Mouse (Mus musculus): ENCODE measurements around the gene Ldlrad3. TPM values are rescaled to one million over a fixed set of nuclear protein-coding genes. Genes with fewer than 3 reads are reported as not detected.
A peak's percentile ranks its signal among the peaks of the same experiment; 100 is the strongest.

Ldlrad3 gene
- polyA plus RNA-seq, 1 experiment from 2014 or later = 30.7 TPM

GRCm38 (mm10) chr2:102154771-102155211 lies 31.4 kb downstream of the Ldlrad3 start:
- Histone ChIP-seq H3K4me3 (replicated peaks) (no peak overlapping the region), H3K9ac (replicated peaks) (no peak overlapping the region), H3K27ac (replicated peaks) (no peak overlapping the region), H3K4me2 (no peak overlapping the region), H3K36me3 (no peaks in the 10 kb centered on the region), H3K27me3 (replicated peaks) (no peaks in the 10 kb centered on the region), H3K4me1 (peaks cover 55% of the 10 kb centered on the region), H3K9me3 (replicated peaks) (no peaks in the 10 kb centered on the region)
- WGBS = 38% methylated on average over 6 of the region's 6 CpGs
- ATAC-seq (ENCODE audit: low FRiP score) = no peak

DNA sequence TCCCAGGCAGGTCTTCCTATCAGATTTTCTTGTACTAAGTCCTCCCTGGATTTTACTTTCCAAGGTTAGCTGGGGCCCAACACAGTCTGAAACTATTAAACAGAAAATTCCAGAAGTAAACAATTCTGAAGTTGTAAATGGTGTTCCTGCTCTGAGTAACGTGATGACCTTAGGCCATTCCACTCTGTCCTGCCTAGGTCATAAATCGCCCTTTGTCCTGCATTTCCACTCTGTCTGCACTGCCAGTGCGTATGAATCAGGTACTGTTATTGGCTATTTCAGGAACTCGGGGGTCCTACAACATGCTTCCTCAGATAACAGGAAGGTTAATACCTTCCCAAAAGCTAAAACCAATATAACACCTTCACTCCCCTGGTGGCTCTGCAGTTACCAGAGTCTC lies 31.9 kb downstream of the Ldlrad3 start:
- H3K4me2 ChIP-seq = no peak overlapping the region
- H3K4me1 ChIP-seq = peaks cover 55% of the 10 kb centered on the region
- H3K9ac ChIP-seq (replicated peaks) = no peak overlapping the region
- WGBS = 35% methylated on average over 4 of the region's 4 CpGs
- H3K9me3 ChIP-seq (replicated peaks) = no peaks in the 10 kb centered on the region
- no peak overlapping the region for H3K4me3 ChIP-seq (replicated peaks)
- no peak overlapping the region for H3K27ac ChIP-seq (replicated peaks)
- ATAC-seq (ENCODE audit: low FRiP score) = no peak
- no peaks in the 10 kb centered on the region for H3K27me3 ChIP-seq (replicated peaks)
- H3K36me3 ChIP-seq = no peaks in the 10 kb centered on the region

DNA sequence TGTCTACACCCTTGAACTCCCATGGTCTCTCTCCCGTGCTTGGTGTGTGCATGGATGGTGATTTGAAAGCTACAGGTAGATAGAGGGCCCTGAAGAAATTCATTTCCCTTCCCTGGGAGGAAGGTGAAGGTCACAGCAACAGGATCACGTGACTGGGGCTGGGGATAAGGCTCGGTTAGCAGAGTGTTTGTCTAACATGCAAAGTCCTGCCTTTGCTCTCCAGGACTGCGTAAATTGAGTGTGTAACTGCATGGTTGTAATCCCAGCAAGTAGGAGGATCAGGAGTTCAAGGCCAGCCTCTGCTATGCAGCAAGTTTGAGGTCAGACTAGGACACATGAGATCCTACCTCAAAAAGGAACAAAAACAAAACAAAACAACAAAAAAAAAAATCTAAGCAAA lies 32.7 kb downstream of the Ldlrad3 start:
- WGBS = 93% methylated on average over 4 of the region's 4 CpGs
- no peaks in the 10 kb centered on the region for H3K27me3 ChIP-seq (replicated peaks)

DNA sequence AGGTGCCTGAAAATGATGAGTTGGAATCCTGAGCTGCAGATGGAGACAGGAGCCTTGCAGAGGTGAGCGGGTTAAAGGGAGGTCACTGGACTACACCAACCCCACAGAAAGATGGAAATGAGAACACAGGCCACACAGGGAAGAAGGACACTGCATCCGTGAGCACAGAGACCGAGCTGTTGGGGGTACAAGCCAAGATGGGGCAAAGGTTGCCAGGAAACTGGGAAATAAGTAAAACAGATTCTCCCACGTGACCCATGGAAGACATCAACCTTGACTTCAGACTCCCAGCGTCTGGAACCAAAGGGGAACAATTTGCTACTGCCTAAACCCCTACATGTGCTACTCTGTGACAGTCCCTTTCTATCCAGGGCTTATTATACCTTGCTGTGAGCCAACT lies 33.3 kb downstream of the Ldlrad3 start:
- H3K4me1 ChIP-seq = peaks cover 62% of the 10 kb centered on the region

More for the DNA sequence above, 32.7 kb downstream of the Ldlrad3 start:
- Histone ChIP-seq H3K36me3 (no peaks in the 10 kb centered on the region), H3K9me3 (replicated peaks) (no peaks in the 10 kb centered on the region), H3K4me2 (no peak overlapping the region), H3K4me1 (peaks cover 55% of the 10 kb centered on the region), H3K27ac (replicated peaks) (no peak overlapping the region), H3K9ac (replicated peaks) (no peak overlapping the region), H3K4me3 (replicated peaks) (no peak overlapping the region)
- ATAC-seq (ENCODE audit: low FRiP score) = no peak

GRCm38 (mm10) chr2:102149058-102149457 lies 37.1 kb downstream of the Ldlrad3 start:
- H3K4me2 ChIP-seq = no peak overlapping the region
- no peak overlapping the region for H3K4me3 ChIP-seq (replicated peaks)
- ATAC-seq (ENCODE audit: low FRiP score) = no peak
- H3K27ac ChIP-seq (replicated peaks) = no peak overlapping the region
- no peaks in the 10 kb centered on the region for H3K9me3 ChIP-seq (replicated peaks)
- no peaks in the 10 kb centered on the region for H3K36me3 ChIP-seq
- no peak overlapping the region for H3K9ac ChIP-seq (replicated peaks)
- 94% methylated on average over 2 of the region's 2 CpGs for WGBS
- no peaks in the 10 kb centered on the region for H3K27me3 ChIP-seq (replicated peaks)
- H3K4me1 ChIP-seq = peaks cover 40% of the 10 kb centered on the region

More for the DNA sequence above, 33.3 kb downstream of the Ldlrad3 start:
- whole genome bisulfite sequencing = 90% methylated on average over 5 of the region's 5 CpGs
- Histone ChIP-seq H3K9ac (replicated peaks) (no peak overlapping the region), H3K36me3 (no peaks in the 10 kb centered on the region), H3K27ac (replicated peaks) (no peak overlapping the region), H3K27me3 (replicated peaks) (no peaks in the 10 kb centered on the region), H3K9me3 (replicated peaks) (no peaks in the 10 kb centered on the region), H3K4me2 (no peak overlapping the region), H3K4me3 (replicated peaks) (no peak overlapping the region)
- ATAC-seq (ENCODE audit: low FRiP score) = no peak

DNA sequence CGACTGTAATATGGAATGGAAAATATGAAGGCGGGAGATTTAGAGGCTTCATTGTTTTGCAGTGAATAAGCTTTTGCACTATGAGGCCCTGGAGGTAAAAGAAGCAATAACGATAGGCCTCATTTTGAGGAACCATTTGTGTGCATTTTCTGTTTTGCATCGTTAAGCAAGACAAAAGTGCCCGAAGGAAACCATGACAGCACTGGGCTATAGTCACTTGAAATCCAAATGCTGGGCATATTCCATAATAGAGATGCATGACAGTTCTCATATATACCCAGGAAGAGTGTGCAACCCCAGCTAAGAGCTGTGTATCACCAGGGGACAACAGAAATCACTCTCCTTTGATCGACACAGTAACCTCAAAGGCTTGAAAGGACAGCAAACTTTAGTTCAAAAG lies 38.1 kb downstream of the Ldlrad3 start:
- 34% methylated on average over 6 of the region's 6 CpGs for WGBS
- Histone ChIP-seq H3K27me3 (replicated peaks) (no peaks in the 10 kb centered on the region), H3K36me3 (no peaks in the 10 kb centered on the region), H3K4me2 (no peak overlapping the region), H3K9ac (replicated peaks) (no peak overlapping the region), H3K9me3 (replicated peaks) (no peaks in the 10 kb centered on the region), H3K27ac (replicated peaks) (peak overlapping the region; percentile 76), H3K4me1 (peaks cover 44% of the 10 kb centered on the region), H3K4me3 (replicated peaks) (no peak overlapping the region)
- peak; percentile 68 for ATAC-seq (ENCODE audit: low FRiP score)

DNA sequence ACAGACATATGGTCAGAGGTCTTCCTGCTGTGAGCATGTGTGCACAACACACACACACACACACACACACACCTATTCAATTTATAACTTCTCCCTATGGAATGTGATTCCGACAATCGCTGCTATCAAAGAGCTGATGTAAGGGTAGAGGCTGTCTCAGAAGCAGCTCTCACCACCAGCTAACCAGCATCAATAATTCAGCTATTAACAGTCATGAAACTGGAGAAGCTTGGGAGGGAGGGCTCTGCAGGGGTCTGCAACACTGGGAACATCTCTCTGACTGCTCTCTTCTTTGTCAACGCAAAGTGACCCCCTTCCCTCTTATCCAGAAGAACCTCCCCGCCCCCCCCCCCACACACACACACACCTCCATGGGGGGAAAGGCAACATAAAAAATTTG lies 38.6 kb downstream of the Ldlrad3 start:
- WGBS = 46% methylated on average over 4 of the region's 4 CpGs
- H3K9ac ChIP-seq (replicated peaks) = no peak overlapping the region
- H3K27ac ChIP-seq (replicated peaks) = peak overlapping the region; percentile 76
- peaks cover 44% of the 10 kb centered on the region for H3K4me1 ChIP-seq
- peak; percentile 58 for ATAC-seq (ENCODE audit: low FRiP score)
- no peak overlapping the region for H3K4me3 ChIP-seq (replicated peaks)
- no peaks in the 10 kb centered on the region for H3K9me3 ChIP-seq (replicated peaks)
- H3K36me3 ChIP-seq = no peaks in the 10 kb centered on the region
- no peak overlapping the region for H3K4me2 ChIP-seq
- no peaks in the 10 kb centered on the region for H3K27me3 ChIP-seq (replicated peaks)

DNA sequence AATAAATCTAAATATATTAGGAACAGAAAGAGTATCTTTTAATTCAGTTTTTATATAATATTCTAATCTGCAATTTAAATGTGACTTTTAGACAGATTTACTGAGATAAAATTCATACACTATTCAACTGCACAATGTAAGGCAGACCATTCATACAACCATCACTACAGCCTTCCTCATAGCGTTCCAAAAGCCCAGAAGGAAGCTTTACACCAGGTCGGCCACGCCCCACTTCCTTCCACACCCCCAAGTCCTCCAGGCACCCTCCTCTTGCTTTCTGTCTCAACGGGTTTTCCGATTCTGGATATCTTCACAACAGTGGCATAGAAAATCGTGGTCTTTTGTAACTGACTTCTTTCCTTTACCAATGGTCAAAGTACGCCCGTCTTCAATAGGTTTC lies 39.8 kb downstream of the Ldlrad3 start:
- H3K9me3 ChIP-seq (replicated peaks) = no peaks in the 10 kb centered on the region
- no peak overlapping the region for H3K27ac ChIP-seq (replicated peaks)
- peaks cover 41% of the 10 kb centered on the region for H3K4me1 ChIP-seq
- WGBS = 90% methylated on average over 8 of the region's 8 CpGs
- no peak overlapping the region for H3K4me2 ChIP-seq
- H3K36me3 ChIP-seq = no peaks in the 10 kb centered on the region
- H3K9ac ChIP-seq (replicated peaks) = no peak overlapping the region
- H3K27me3 ChIP-seq (replicated peaks) = no peaks in the 10 kb centered on the region
- ATAC-seq (ENCODE audit: low FRiP score) = no peak
- H3K4me3 ChIP-seq (replicated peaks) = no peak overlapping the region

DNA sequence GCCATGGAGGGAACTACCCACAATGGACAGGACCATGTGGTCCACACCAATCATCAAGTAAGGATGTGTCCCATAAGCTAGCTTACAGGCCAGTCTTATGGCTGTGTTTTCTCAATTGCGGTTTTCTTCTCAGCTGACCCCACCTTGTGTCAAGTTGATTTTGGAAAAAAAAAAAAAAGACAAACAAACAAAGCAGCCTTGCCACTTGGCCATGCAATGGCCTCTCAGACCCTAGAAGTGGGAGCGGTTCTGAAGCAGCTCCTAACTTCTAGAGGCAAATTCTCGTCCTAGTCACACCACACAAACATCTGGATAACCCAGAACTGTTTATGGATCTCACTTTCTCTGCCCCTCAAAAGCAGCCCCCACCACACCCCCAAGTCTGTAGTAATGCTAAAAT lies 41.1 kb downstream of the Ldlrad3 start:
- H3K27ac ChIP-seq (replicated peaks) = no peak overlapping the region
- no peaks in the 10 kb centered on the region for H3K27me3 ChIP-seq (replicated peaks)
- no peaks in the 10 kb centered on the region for H3K36me3 ChIP-seq
- ATAC-seq (ENCODE audit: low FRiP score) = no peak
- no peak overlapping the region for H3K4me2 ChIP-seq
- H3K4me3 ChIP-seq (replicated peaks) = no peak overlapping the region
- 93% methylated on average over 3 of the region's 3 CpGs for WGBS
- H3K9me3 ChIP-seq (replicated peaks) = no peaks in the 10 kb centered on the region
- H3K9ac ChIP-seq (replicated peaks) = no peak overlapping the region
- H3K4me1 ChIP-seq = peaks cover 32% of the 10 kb centered on the region

- H3K4me1 ChIP-seq = peaks cover 32% of the 10 kb centered on the region
- H3K27ac ChIP-seq (replicated peaks) = no peak overlapping the region
- H3K27me3 ChIP-seq (replicated peaks) = no peaks in the 10 kb centered on the region
- WGBS = 92% methylated on average over 1 of the region's 1 CpGs
- no peaks in the 10 kb centered on the region for H3K9me3 ChIP-seq (replicated peaks)
- H3K4me2 ChIP-seq = no peak overlapping the region
- no peak overlapping the region for H3K4me3 ChIP-seq (replicated peaks)
- ATAC-seq (ENCODE audit: low FRiP score) = no peak
- H3K36me3 ChIP-seq = no peaks in the 10 kb centered on the region
- H3K9ac ChIP-seq (replicated peaks) = no peak overlapping the region
Measured at GRCm38 (mm10) chr2:102144311-102144710, 41.9 kb downstream of the Ldlrad3 start.

GRCm38 (mm10) chr2:102142654-102143271 lies 43.4 kb downstream of the Ldlrad3 start:
- Histone ChIP-seq H3K4me3 (replicated peaks) (no peak overlapping the region), H3K9ac (replicated peaks) (no peak overlapping the region), H3K4me2 (0 out of 2 replicates have a peak overlapping the region, but pooled peaks have one; percentile 2), H3K9me3 (replicated peaks) (no peaks in the 10 kb centered on the region), H3K36me3 (no peaks in the 10 kb centered on the region), H3K27me3 (replicated peaks) (no peaks in the 10 kb centered on the region), H3K27ac (replicated peaks) (peak overlapping the region; percentile 30), H3K4me1 (peaks cover 38% of the 10 kb centered on the region)
- 0 out of 2 replicates have a peak, but pooled peaks have one; percentile 22 for ATAC-seq (ENCODE audit: low FRiP score)
- 20% methylated on average over 14 of the region's 14 CpGs for WGBS

DNA sequence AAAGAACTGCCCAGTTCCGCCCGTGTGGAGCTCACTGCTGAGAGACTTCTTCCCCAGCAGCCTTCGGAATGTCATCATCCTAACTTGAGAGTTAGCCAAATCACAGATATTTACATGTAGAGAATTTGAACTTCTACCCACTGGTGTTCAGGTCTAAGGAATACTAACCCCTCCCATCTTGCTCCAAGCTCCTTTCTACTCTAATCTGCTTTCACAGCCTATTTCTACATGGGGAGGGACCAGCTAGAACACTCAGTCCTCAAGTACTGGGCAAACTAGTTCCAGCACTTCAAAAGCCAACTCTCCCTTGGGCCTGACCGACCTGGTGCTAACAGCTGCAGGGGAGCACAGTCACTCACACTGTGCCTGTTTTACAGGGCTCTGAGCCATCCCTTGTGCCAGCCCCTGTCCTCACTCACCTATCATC lies 44.0 kb downstream of the Ldlrad3 start:
- Histone ChIP-seq H3K4me1 (peaks cover 38% of the 10 kb centered on the region), H3K4me3 (replicated peaks) (no peak overlapping the region), H3K9ac (replicated peaks) (no peak overlapping the region), H3K4me2 (no peak overlapping the region), H3K36me3 (no peaks in the 10 kb centered on the region), H3K9me3 (replicated peaks) (no peaks in the 10 kb centered on the region), H3K27me3 (replicated peaks) (no peaks in the 10 kb centered on the region), H3K27ac (replicated peaks) (0 out of 2 replicates have a peak overlapping the region, but pooled peaks have one; percentile 30)
- 57% methylated on average over 4 of the region's 4 CpGs for WGBS
- ATAC-seq (ENCODE audit: low FRiP score) = no peak

All from neural tube, embryonic 15.5 days (tissue).